Mouse (Mus musculus) layer of hippocampus, postnatal 10 days (tissue): ENCODE measurements around the gene Serpina10. TPM values are rescaled to one million over a fixed set of nuclear protein-coding genes. Genes with fewer than 3 reads are reported as not detected.
"Not testable (repeated sequence)": the region's sequence is repeated elsewhere in the genome, so short reads cannot be mapped to it uniquely, and the experiment has no call there.

Experiments
- DNase-seq, 2 experiments: peaks; one replicate each; pipeline ENCODE4 v3.0.0; 2021; ENCODE audit warnings: low spot score in 2 of 2
- total RNA-seq, 2 experiments: library from RNA; stranded (reverse); gene quantifications; 2 replicates each; pipeline ENCODE4 v1.2.3; 2021

Gene Serpina10
- total RNA-seq, 2 experiments from 2014 or later: not detected

DNA sequence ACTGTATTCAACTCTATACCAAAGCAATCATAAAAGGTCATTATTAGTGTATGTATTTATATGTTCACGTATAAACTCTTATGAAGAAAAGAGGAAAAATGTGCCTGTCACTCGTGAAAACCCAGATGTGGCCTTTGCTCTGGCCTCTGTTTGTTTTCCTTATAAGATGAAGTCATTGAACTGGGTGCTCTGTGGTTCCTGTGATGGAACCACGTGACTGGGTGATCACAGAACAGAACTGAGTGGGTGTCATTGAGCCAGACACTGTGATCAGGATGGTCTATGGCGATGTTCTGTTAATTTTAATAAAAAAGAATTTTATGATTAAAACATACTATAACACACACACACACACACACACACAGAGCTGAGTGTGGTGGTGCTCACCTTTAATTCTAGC is 15.5 kb downstream of the Serpina10 start:
- DNase-seq: no peak

GRCm38 (mm10) chr12:103615141-103615540 is 16.1 kb downstream of the Serpina10 start:
- DNase-seq: no peak

GRCm38 (mm10) chr12:103601839-103602238 is 29.4 kb downstream of the Serpina10 start:
- DNase-seq: no peak

DNA sequence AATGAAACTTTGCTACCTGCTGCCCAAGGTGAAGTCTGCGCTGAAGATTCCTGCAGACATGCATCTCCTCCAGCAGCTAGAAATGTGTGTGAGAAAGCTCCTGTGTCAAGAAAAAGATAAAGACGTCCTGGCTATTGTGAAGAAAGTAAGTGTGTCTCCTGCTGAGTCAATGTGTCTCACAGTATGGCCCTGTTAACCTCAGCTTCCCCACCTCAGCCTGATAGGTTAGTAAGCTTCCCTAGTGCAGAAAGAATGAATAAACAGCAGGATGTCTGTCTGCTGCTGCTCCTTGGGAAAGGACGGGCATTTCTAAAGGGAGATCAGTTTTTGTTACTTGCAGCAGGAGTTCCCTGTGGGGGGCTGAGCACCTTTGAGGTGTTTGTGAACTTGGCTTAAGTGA is 30.9 kb downstream of the Serpina10 start:
- no peak for DNase-seq

DNA sequence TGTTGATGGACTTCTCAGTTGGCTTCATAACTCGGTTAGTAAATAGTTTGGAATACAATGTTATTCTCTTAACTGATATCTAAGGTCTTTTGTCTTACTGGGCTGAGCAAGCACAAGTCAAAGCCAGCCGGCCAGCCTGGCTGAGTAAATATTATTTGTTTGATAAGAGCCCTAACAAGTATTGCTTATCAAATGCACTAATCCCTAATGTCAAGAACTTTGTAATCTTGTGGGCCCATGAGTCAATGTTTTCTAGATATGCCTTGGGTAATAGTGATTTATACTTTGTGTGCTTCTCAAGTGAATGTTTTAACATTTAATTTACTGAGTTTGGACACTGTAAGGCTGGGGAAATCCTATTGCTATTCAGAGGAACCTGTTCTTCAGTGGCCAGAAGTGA is 32.8 kb downstream of the Serpina10 start:
- DNase-seq: no peak

DNA sequence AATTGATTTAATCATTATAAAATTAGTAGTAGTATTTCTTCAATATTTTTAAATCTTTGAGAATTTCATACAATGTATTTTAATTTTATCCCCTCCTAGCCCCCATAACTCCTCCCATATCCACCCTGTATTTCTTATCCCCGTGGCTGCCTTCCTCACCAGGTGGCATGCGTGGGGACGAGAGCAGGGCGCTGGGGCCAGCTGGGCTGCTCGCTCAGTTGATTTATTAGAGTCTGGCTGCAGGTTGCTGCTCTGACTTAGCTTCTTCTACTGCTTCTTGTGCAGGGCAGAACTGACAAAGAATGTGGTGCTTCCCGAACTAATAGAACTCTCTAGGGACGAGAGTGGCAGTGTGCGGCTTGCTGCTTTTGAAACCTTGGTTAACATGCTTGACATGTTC is 47.5 kb downstream of the Serpina10 start:
- no peak for DNase-seq

DNA sequence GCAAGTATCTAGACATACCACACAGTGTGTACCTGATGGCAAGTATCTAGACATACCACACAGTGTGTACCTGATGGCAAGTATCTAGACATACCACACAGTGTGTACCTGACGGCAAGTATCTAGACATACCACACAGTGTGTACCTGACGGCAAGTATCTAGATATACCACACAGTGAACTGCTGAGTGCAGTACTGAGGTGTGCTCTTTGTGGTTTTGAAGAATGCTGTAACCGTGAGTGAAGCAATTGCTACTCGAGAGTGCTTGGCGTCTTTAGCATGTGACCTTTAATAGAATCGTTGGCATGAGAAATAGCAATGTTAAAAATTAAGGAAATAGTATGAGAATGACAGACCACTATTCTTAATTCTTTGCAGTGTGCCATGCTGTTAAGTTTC is 53.1 kb downstream of the Serpina10 start:
- not testable (repeated sequence) for DNase-seq

DNA sequence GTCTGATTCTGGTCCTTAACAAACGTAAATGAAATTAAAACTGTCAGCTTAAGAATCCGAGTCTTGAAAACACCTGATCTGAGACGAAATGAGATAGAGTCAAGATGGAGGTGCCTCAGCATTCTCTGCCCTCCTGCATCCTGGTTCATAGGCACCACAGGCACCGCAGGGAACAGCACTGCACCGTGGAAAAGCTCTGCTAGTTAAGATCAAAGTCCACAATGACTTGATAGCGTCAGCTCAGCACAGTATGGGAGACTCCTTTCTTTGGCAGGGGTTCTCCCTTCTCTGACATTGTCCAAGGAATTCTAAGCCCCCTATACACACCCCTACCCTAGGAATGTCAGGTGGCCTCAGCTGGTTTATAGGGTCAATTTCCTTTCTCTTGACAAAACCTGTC is 61.6 kb downstream of the Serpina10 start:
- no peak for DNase-seq

- DNase-seq: no peak
Observed at GRCm38 (mm10) chr12:103567129-103567528, 64.1 kb downstream of the Serpina10 start.

DNA sequence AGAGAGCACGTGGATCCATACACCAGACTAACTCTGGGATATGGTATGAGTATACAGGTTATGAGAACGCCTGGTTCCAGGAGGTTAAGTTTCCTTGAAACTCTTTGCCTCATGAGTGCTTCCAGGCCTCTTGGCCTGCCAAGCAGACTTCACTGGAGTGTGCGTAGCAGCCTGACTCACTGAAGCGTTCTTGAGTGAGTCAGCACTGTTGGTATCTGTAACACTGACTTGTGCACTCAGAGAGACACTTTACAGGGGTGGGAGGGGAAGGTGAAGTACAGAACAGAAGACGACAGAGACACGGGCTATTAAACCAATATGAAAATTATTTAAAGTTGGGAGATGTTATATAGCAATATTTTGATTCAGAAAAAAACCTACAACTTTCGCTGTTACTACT is 66.1 kb downstream of the Serpina10 start:
- no peak for DNase-seq

Other genes starting within 250 kb of the Serpina10 start
- 10 to 100 TPM; 32.5 to 33.5 TPM for gene Otub2, start 242.8 kb downstream of the Serpina10 start, total RNA-seq
- gene 9330161L09Rik, start 223.6 kb downstream of the Serpina10 start, total RNA-seq: 1 to 10 TPM; 2.5 to 2.8 TPM
- 100 to 1,000 TPM; 163 to 172 TPM for gene Ddx24, start 205.6 kb downstream of the Serpina10 start, total RNA-seq
- 10 to 100 TPM; 41.7 to 46.5 TPM for gene Ifi27, start 197.2 kb downstream of the Serpina10 start, total RNA-seq
- gene Ifi27l2a, start 187.8 kb downstream of the Serpina10 start, total RNA-seq: 1 to 10 TPM; 3.9 to 4.0 TPM
- not detected for gene Ifi27l2b, start 174.2 kb downstream of the Serpina10 start, total RNA-seq
- 10 to 100 TPM; 25.3 to 27.0 TPM for gene Ppp4r4, start 99.2 kb downstream of the Serpina10 start, total RNA-seq
- gene Serpina6, start 25.8 kb upstream of the Serpina10 start, total RNA-seq: not detected
- gene Serpina16, start 44.7 kb upstream of the Serpina10 start, total RNA-seq: not detected
- not detected for gene Serpina1f, start 64.1 kb upstream of the Serpina10 start, total RNA-seq
- not detected for gene Serpina1d, start 142.1 kb upstream of the Serpina10 start, total RNA-seq
- gene Serpina1b, start 198.9 kb upstream of the Serpina10 start, total RNA-seq: not detected
- not detected for gene Serpina1a, start 232.1 kb upstream of the Serpina10 start, total RNA-seq